Mouse (Mus musculus): ENCODE data around the gene AI182371. TPM values are rescaled to one million over a fixed set of nuclear protein-coding genes. Genes with fewer than 3 reads are reported as not detected.

Gene AI182371
- total and polyA plus RNA-seq, 3 experiments, result 0.56 to 0.74 (median 0.68) TPM

DNA sequence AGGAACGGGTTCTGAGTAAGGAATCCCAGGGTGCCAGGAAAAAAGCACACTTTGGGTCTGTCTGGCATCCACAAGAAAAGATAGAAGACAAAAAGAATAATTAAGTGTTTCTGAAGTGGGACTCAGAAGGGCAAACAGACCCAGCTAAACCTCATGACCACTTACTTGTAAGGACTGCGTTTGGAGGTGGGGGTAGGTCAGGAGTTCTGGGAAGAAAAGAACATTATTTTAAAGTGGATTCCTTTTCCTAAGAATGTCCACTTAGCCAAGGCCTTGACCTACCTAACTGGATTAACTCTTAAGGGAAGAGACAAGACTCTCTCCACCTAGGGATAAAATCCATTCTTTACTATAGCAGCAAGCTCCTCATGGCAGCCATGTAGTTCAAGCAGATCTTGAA is 28.8 kb downstream of the AI182371 start:
- no peaks in the 10 kb centered on the region for H3K27me3 ChIP-seq (replicated peaks)
- in situ Hi-C loops (cut with MboI; ENCODE audit: low pct_ligation_motif_present, low pct_unique_long_range_greater_than_20kb, low sequenced_read_pairs), result no loop called here
- H3K4me2 ChIP-seq (ENCODE audit: insufficient read depth, low read depth, poor library complexity, severe bottlenecking), result no peak overlapping the region
- peaks cover 6% of the 10 kb centered on the region; the same call in 1 of the 2 replicates for H3K79me2 ChIP-seq (replicated peaks; ENCODE audit: control insufficient read depth, extremely low read depth, insufficient read depth, poor library complexity, severe bottlenecking)
- TF ChIP-seq POLR2AphosphoS2 (IDR thresholded peaks at IDR 0.05; ENCODE audit: low read depth, low read length), result no peak
- TF ChIP-seq EP300 (IDR thresholded peaks at IDR 0.05; ENCODE audit: low read length), result no peak
- no peak for TF ChIP-seq CTCF (conservative IDR thresholded peaks at IDR 0.05 in 1 of 2, IDR thresholded peaks at IDR 0.05 in 1 of 2; ENCODE audit: low read depth in 2 of 2, low read length in 2 of 2)
- TF ChIP-seq KAT2A (IDR thresholded peaks at IDR 0.05; ENCODE audit: insufficient replicate concordance, low read length), result no peak
- no peak for TF ChIP-seq SMC3 (IDR thresholded peaks at IDR 0.05; ENCODE audit: low read depth, low read length)
- TF ChIP-seq ETS1 (conservative IDR thresholded peaks at IDR 0.05; ENCODE audit: low read depth, low read length), result no peak
- no peak for TF ChIP-seq MXI1 (IDR thresholded peaks at IDR 0.05; ENCODE audit: low read depth, low read length)
- TF ChIP-seq MAX (IDR thresholded peaks at IDR 0.05; ENCODE audit: low read length), result no peak
- no peak for TF ChIP-seq HCFC1 (IDR thresholded peaks at IDR 0.05; ENCODE audit: low read depth, low read length)
- no peak for TF ChIP-seq UBTF (IDR thresholded peaks at IDR 0.05; ENCODE audit: low read depth, low read length)
- TF ChIP-seq CHD2 (IDR thresholded peaks at IDR 0.05; ENCODE audit: low read length), result no peak
- no peak for TF ChIP-seq RAD21 (IDR thresholded peaks at IDR 0.05; ENCODE audit: low read depth, low read length)
- TF ChIP-seq NRF1 (IDR thresholded peaks at IDR 0.05; ENCODE audit: low read depth, low read length), result no peak
- no peak for TF ChIP-seq MAFK (IDR thresholded peaks at IDR 0.05; ENCODE audit: insufficient replicate concordance, low read length)
- TF ChIP-seq BHLHE40 (IDR thresholded peaks at IDR 0.05; ENCODE audit: low read depth, low read length), result no peak
- TF ChIP-seq POLR2A (IDR thresholded peaks at IDR 0.05; ENCODE audit: low read depth, low read length), result no peak
- no peak for TF ChIP-seq CHD1 (IDR thresholded peaks at IDR 0.05; ENCODE audit: low read depth, low read length)
- TF ChIP-seq IRF4 (IDR thresholded peaks at IDR 0.05; ENCODE audit: low read depth, low read length), result no peak
- TF ChIP-seq MYC (IDR thresholded peaks at IDR 0.05; ENCODE audit: low read depth, low read length), result no peak
- no peak overlapping the region for H3K4me3 ChIP-seq (replicated peaks in 1 of 3; ENCODE audit: low read depth in 2 of 3, low read length in 2 of 3, poor library complexity in 1 of 3)
- peaks cover 12% of the 10 kb centered on the region for H3K9me3 ChIP-seq (replicated peaks; ENCODE audit: low read length)
- peaks cover 0 to 11% of the 10 kb centered on the region in 2 experiments; a peak in 3 of 4 replicates for H3K4me1 ChIP-seq (ENCODE audit: control insufficient read depth in 1 of 2, insufficient read depth in 2 of 2)
- no peak for DNase-seq (ENCODE audit: extremely low read depth)
- dilution Hi-C loops (cut with MboI; ENCODE audit: extremely low pct_ligation_motif_present, extremely low pct_unique_long_range_greater_than_20kb, low sequenced_read_pairs), result no loop called here
- H3K27ac ChIP-seq (ENCODE audit: insufficient read depth, low read depth), result no peak overlapping the region
- H3K36me3 ChIP-seq (replicated peaks in 1 of 2; ENCODE audit: control insufficient read depth in 1 of 2, insufficient read depth in 1 of 2, low read length in 1 of 2), result peaks cover 7 to 28% of the 10 kb centered on the region in 2 experiments
- H3K9ac ChIP-seq (ENCODE audit: insufficient read depth, low read depth), result no peak overlapping the region

DNA sequence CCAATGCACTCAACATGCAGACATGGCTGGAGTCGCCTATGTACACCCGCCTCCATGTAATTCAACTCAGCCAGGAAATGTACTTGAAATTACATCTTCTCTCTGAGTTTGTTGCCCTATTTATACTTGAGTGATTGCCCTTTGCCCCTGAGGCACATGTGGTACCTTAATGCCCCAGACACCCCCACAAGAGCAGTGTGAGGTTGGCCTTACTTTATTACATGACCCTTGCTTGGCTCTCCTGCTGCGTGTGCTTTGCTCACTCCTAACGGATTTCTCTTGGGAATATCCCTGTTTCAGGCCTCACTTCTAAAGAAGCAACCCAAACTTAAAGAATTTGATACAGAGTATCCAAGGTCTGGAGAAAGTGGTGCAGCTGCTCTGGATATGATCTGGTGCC is 31.1 kb downstream of the AI182371 start:
- Histone ChIP-seq H3K4me3 (replicated peaks in 1 of 3; ENCODE audit: low read depth in 2 of 3, low read length in 2 of 3, poor library complexity in 1 of 3) (no peak overlapping the region), H3K27ac (ENCODE audit: insufficient read depth, low read depth) (no peak overlapping the region), H3K9ac (ENCODE audit: insufficient read depth, low read depth) (no peak overlapping the region), H3K4me1 (ENCODE audit: control insufficient read depth in 1 of 2, insufficient read depth in 2 of 2) (peaks cover 0 to 22% of the 10 kb centered on the region in 2 experiments; a peak in 3 of 4 replicates), H3K27me3 (replicated peaks) (no peaks in the 10 kb centered on the region), H3K79me2 (replicated peaks; ENCODE audit: control insufficient read depth, extremely low read depth, insufficient read depth, poor library complexity, severe bottlenecking) (peaks cover 11% of the 10 kb centered on the region), H3K4me2 (ENCODE audit: insufficient read depth, low read depth, poor library complexity, severe bottlenecking) (no peak overlapping the region), H3K36me3 (replicated peaks in 1 of 2; ENCODE audit: control insufficient read depth in 1 of 2, insufficient read depth in 1 of 2, low read length in 1 of 2) (peaks cover 7 to 28% of the 10 kb centered on the region in 2 experiments), H3K9me3 (replicated peaks; ENCODE audit: low read length) (peaks cover 12% of the 10 kb centered on the region)
- no peak for DNase-seq (ENCODE audit: extremely low read depth)
- in situ Hi-C loops (cut with MboI; ENCODE audit: low pct_ligation_motif_present, low pct_unique_long_range_greater_than_20kb, low sequenced_read_pairs) (no loop called here), dilution Hi-C loops (cut with MboI; ENCODE audit: extremely low pct_ligation_motif_present, extremely low pct_unique_long_range_greater_than_20kb, low sequenced_read_pairs) (no loop called here)
- TF ChIP-seq TBP (conservative IDR thresholded peaks at IDR 0.05; ENCODE audit: low read depth, low read length), result no peak
- no peak for TF ChIP-seq UBTF (IDR thresholded peaks at IDR 0.05; ENCODE audit: low read depth, low read length)
- no peak for TF ChIP-seq JUN (IDR thresholded peaks at IDR 0.05; ENCODE audit: insufficient read depth, low read depth, low read length)
- TF ChIP-seq CHD2 (IDR thresholded peaks at IDR 0.05; ENCODE audit: low read length), result no peak
- TF ChIP-seq CTCF (conservative IDR thresholded peaks at IDR 0.05 in 1 of 2, IDR thresholded peaks at IDR 0.05 in 1 of 2; ENCODE audit: low read depth in 2 of 2, low read length in 2 of 2), result no peak
- TF ChIP-seq SMC3 (IDR thresholded peaks at IDR 0.05; ENCODE audit: low read depth, low read length), result no peak
- TF ChIP-seq KAT2A (IDR thresholded peaks at IDR 0.05; ENCODE audit: insufficient replicate concordance, low read length), result no peak
- no peak for TF ChIP-seq ZMIZ1 (IDR thresholded peaks at IDR 0.05; ENCODE audit: low read depth, low read length)
- no peak for TF ChIP-seq NELFE (IDR thresholded peaks at IDR 0.05; ENCODE audit: low read depth, low read length)
- no peak for TF ChIP-seq MAX (IDR thresholded peaks at IDR 0.05; ENCODE audit: low read length)
- no peak for TF ChIP-seq USF2 (conservative IDR thresholded peaks at IDR 0.05; ENCODE audit: low read depth, low read length)

All from CH12.LX (cell line).